Mouse (Mus musculus) heart, postnatal 14 days (tissue): ENCODE measurements at regions not wholly inside any gene's neighbourhood (a gene's known extent, or its start where the extent isn't known, plus 50 kb on each side); places are given as distances from the start of the nearest gene placed in this dataset.

ENCODE experiments used
- DNase-seq, 2 experiments: peaks; one replicate each; pipeline ENCODE4 v3.0.0; 2021 to 2022
- intact Hi-C: fragments of 180-260 bp; cut with DNase I; formaldehyde crosslinking; loops from one replicate; pipeline ENCODE4 v1.15.1; 2025

DNA sequence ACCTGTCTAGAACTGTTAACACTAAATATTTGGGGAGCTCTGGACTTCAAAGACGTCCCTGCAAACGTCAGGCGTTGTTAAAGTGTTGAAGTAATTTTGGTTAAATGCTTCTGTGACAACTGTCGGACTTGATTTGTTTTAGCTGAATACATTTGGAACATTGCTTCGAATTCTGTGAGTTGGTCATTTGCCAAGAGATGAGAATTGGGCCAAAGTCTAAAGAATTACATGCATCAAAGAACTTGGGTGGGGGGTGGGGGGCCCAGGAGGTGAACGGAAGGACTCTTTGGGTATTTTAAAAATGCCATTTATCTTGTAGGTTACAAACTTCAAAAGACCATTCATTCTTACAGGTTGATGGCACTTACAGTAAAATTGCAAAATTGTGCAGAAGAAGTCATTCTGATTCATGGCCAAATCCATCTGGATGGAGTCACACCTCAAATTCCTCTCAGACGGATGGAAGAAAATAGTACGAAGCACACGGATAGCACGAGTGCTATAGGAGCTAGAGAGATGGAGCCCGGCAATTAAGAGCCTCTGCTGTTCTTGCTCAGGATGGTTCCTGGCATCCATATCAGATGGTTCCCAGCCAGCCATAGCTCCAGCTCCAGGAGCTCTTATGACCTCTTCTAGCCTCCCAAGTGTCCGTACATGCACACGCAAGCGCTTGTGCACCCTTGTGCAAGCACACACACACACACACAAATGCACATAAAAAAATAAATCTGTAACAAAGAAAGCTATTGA, 144.5 kb upstream of the Irx5 start:
- intact Hi-C loops, result no loop called here
- DNase-seq, result no peak

DNA sequence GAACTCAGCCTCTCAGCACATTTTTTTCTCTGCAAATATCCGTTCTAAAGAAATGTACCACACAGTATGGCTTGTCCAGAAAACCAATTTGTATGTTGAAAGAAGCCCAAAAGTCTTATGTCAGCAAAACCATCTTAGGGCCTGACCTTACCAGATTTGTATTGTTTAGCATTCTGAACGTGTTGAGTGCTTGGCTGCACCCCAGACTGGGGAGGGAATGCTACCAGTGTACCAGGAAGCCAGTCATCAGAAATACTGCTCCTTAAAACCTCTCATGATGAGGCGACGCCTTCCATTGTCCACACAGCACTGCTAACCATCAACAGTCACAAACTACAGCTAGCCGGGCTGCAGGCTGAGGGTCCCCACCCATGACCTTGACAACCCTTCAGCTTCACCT, 148.3 kb upstream of the Irx5 start:
- no peak for DNase-seq
- intact Hi-C loops, result no loop called here

DNA sequence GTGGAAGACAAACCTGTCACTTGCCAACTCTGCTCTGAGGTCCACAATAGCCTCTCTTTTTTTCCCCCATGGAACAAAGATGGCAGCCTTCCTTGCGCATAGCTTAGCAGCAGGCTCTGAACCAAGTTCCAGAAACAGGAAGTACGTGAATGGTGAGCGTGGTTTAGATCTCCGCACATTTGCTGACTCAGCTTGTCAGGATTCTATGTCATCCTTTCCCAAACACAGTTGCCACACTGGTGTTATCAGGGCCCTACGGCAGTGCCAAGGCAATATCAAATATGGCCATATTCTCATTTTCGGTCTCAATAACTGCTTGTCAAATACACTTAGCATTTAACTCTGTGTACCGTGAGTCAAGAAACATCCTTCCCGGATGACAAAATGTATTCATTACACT, 161.8 kb upstream of the Irx5 start:
- no peak for DNase-seq
- intact Hi-C loops, result no loop called here

GRCm38 (mm10) chr8:92194065-92194464, 163.4 kb upstream of the Irx5 start:
- intact Hi-C loops, result no loop called here
- DNase-seq, result no peak

DNA sequence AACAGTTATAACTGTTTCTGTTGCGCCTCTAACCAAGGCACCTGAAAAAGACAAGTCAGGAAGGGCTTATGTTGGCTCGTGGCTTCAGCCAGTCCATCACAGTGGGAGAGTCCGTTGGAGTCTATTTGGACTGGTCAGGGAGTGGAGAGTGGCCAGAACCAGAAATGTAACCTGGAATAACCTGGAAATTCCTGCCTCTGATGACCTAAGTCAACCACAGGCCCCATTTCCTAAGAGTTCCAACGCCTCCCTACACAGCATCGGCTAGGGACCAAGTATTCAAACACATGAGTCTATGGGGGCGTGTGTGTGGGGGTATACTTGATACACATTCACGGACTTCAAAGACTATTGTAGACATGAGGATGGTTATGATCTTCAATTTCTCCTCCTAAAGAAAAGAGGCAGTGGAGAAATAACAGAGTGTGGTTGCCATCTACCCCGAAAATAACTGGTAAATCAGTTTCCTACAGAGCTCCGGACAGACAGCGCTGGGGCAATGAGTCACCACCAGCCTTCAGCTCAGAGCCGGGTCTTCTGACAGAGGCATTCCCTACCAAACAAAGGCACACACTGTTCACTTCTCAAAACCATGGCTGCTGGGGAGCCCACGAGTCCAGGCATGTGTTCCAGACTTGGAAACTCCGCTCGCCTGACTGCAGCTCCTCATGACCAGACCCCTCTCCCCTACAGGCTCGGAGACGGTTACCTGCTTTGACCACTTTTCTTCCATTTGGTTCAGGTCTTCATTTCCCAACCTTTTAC, 167.0 kb upstream of the Irx5 start:
- no peak for DNase-seq
- intact Hi-C loops, result no loop called here

DNA sequence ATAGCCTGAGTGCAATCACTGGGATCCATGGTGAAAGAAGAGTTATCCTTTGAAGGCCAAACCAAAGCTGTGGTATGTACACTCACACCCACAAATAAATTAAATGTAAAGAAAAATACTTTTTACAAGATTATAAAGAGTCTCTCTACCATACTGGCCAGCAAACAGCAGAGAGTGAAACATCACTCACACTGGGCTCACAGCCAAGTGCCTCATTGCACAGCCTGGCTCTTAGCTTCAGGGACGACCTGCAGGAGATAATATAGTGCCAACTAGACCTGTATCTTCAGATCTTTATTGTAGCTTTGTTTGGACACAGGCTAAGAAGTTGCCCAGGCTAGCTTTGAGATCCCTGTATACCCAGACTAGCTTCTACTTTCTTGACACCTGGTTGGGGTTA, 174.1 kb upstream of the Irx5 start:
- peak in 1 of 2 experiments; percentile 7 for DNase-seq
- intact Hi-C loops, result no loop called here

DNA sequence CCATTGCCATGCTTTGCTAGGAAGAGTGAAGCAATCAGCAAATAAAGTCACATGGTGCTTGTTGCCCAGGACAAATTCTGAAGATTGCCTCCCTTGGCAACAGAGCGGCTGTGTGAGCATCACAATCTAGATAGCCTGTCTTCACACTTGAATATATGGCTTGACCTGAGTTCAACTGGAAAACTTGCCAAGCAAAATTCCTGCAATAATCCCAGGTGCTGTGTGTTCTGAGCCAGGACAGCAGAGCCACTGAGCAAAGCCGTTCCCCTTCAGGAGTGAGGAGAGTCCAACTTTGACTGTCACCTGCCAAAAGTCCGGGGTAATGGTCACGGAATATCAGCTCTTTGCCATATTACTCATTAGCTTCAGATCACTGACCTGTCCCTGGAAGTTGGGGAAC, 176.8 kb upstream of the Irx5 start:
- no peak for DNase-seq
- intact Hi-C loops, result no loop called here

GRCm38 (mm10) chr8:92179327-92179726, 178.1 kb upstream of the Irx5 start:
- no peak for DNase-seq
- intact Hi-C loops, result no loop called here

DNA sequence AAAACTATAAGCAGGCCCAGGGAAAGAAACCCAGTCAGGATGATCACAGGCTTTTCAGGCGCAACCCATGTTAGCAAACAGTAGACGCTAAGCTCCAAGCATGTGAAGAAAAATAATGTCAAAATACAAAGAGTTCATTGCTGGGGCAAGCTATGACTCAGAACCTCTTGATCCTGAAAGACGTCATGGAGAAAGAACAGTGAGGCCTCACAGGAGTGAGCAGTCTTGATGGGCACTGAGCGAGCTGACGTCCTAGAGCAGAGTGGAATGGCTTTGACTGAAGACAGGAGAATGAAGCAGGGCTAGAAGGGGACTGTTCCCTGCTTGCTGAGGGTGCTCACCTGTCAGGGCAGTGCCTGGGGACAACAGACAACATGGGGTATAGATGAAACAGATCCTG, 181.3 kb upstream of the Irx5 start:
- intact Hi-C loops, result no loop called here
- DNase-seq, result no peak

DNA sequence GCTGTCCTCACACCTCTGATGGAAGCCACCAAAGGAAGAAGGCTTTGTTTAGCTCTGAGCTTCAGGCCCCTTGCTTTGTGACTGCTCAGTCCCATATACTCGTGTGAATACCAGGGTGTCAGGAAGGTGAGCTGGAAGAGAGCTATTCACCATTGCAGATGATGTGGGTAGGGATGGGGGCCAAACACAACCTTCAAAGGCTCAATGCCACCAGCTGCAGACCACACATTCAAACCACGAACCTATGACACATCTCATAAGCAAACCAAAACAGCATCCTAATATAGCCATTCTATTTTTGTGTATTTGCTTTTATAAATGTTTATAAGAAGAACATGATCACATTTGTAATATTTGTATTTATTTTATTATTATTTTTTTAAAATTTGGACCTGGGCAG, 183.3 kb upstream of the Irx5 start:
- no peak for DNase-seq
- intact Hi-C loops, result no loop called here

GRCm38 (mm10) chr8:92171578-92171977, 185.8 kb upstream of the Irx5 start:
- intact Hi-C loops, result no loop called here
- DNase-seq, result no peak

DNA sequence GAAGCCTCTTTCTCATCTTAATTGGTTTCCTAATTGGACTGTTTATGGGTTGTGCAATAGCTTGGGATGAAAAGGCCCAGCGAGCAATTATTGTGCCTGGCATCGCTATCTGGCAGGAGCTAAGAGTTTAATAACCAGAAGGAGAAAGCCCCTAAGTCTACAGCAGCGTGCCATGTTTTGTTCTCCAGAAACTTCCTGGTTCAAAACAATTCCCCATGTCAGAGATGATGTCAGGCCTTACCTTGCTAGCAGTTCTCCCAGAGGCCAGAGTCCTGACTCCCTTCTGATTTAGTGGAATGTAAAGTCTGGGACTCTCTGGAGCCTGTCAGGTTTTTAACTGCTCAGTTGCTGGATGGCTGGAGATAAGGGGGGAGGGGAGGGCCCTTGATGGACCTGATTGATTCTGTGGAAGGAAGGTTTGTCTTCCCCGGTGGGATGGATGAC, 190.1 kb upstream of the Irx5 start:
- no peak for DNase-seq
- intact Hi-C loops, result no loop called here

GRCm38 (mm10) chr8:92165306-92165705, 192.1 kb upstream of the Irx5 start:
- intact Hi-C loops, result no loop called here

GRCm38 (mm10) chr8:92164496-92164895, 192.9 kb upstream of the Irx5 start:
- intact Hi-C loops, result no loop called here
- DNase-seq, result no peak

More at GRCm38 (mm10) chr8:92165306-92165705, 192.1 kb upstream of the Irx5 start:
- no peak for DNase-seq

DNA sequence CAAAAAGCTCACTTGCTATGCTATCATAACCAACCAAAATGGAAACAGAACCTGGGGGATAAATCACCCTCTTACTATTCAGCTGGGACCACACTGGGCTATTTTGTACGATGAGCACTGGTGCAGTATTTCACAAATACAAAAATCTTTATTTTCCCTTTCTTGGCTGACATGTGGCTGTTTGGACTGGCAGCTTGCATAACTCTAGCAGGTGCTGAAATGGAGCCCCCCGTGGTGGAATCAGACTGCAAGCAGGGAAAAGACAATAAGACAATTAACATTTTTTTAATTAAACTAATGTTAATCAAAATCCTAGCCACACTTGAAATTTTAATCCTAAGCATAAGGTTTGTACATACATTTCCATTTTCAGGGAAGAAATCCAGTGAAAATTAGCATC, 196.4 kb upstream of the Irx5 start:
- no peak for DNase-seq
- intact Hi-C loops, result no loop called here

- intact Hi-C loops, result no loop called here
- no peak for DNase-seq
These were observed 199.2 kb upstream of the Irx5 start for GRCm38 (mm10) chr8:92158219-92158618.

- intact Hi-C loops, result no loop called here
- DNase-seq, result no peak
These were observed 204.9 kb upstream of the Irx5 start for GRCm38 (mm10) chr8:92152478-92152877.

DNA sequence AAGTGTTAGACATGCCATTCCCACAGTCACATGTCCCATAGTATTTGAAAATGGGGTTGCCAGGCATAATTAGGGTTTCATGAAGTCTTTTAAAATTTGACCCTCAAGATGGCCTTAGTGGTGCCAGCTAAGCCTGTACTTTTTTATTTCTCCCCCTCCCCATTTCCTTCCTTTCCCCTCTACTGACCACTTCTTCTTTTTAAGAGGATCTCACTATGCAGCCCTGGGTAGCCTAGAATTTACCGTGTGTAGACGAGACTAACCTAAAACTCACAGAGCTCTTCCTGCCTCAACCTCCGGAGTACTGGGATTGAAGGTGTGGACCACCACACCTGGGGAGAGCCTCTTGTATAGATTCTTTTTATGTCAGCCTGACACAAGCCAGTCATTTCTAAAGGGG, 209.8 kb upstream of the Irx5 start:
- no peak for DNase-seq
- intact Hi-C loops, result no loop called here

- no peak for DNase-seq
- intact Hi-C loops, result no loop called here
These were observed 220.1 kb upstream of the Irx5 start for GRCm38 (mm10) chr8:92137091-92137882.

- DNase-seq, result no peak
- intact Hi-C loops, result no loop called here
These were observed 221.0 kb upstream of the Irx5 start for GRCm38 (mm10) chr8:92136413-92136812.

GRCm38 (mm10) chr8:92134434-92134833, 223.0 kb upstream of the Irx5 start:
- DNase-seq, result no peak
- intact Hi-C loops, result no loop called here
